8 mouse cellular contexts compared by ENCODE assay signal in genomic region chr13:107645865-107646645, GRCm38 (mm10).
DNase-seq lines count a peak whose midpoint lies in the region; ATAC-seq and TF ChIP-seq lines count a peak whose summit lies in the region.

No protein-coding gene starts in this region.

- peak overlapping the region; percentile 10 for H3K4me3 ChIP-seq in cerebellum, adult 2 months (replicated peaks; ENCODE audit: insufficient read depth, low read depth, low read length)
- peak overlapping the region; percentile 5 for H3K4me3 ChIP-seq in cortical plate, adult 2 months (ENCODE audit: insufficient read depth, low read length)
- peak overlapping the region; percentile 49 for H3K4me3 ChIP-seq in heart, embryonic 13.5 days
- H3K4me3 ChIP-seq in kidney, embryonic 16.5 days (ENCODE audit: low read length), result peak overlapping the region; percentile 43
- peak overlapping the region; percentile 27 for H3K4me3 ChIP-seq in limb, embryonic 14.5 days (replicated peaks; ENCODE audit: low read length)
- peak overlapping the region; percentile 36 for H3K4me3 ChIP-seq in midbrain, embryonic 15.5 days

- TF ChIP-seq CTCF in cerebellum, adult 2 months (IDR thresholded peaks at IDR 0.05; ENCODE audit: borderline replicate concordance, insufficient read depth, low read depth, low read length), result no peak
- no peak for TF ChIP-seq CTCF in cortical plate, adult 2 months (IDR thresholded peaks at IDR 0.05; ENCODE audit: extremely low read depth, insufficient read depth, low read length)

- no peak overlapping the region; the same call in 1 of the 2 replicates for H3K27ac ChIP-seq in cerebellum, adult 2 months (ENCODE audit: insufficient read depth, low read length)
- no peak overlapping the region for H3K27ac ChIP-seq in cortical plate, adult 2 months (ENCODE audit: insufficient read depth, low read length)
- no peak overlapping the region for H3K27ac ChIP-seq in heart, embryonic 13.5 days (replicated peaks)
- no peak overlapping the region for H3K27ac ChIP-seq in kidney, embryonic 16.5 days (ENCODE audit: low read length)
- H3K27ac ChIP-seq in limb, embryonic 14.5 days (replicated peaks; ENCODE audit: low read depth, low read length), result no peak overlapping the region
- H3K27ac ChIP-seq in midbrain, embryonic 15.5 days, result peak overlapping the region; percentile 84

- peak overlapping the region; percentile 65 for H3K9ac ChIP-seq in heart, embryonic 13.5 days
- H3K9ac ChIP-seq in kidney, embryonic 16.5 days (replicated peaks; ENCODE audit: low read length), result peak overlapping the region; percentile 57
- no peak overlapping the region for H3K9ac ChIP-seq in limb, embryonic 14.5 days (ENCODE audit: low read depth, low read length, severe bottlenecking)
- peak overlapping the region; percentile 44 for H3K9ac ChIP-seq in midbrain, embryonic 15.5 days

- ATAC-seq in heart, embryonic 13.5 days (ENCODE audit: extremely low read depth, insufficient number of reproducible peaks, low FRiP score, low TSS enrichment), result no peak
- 0 out of 2 replicates have a peak, but pooled peaks have one; percentile 26 for ATAC-seq in kidney, embryonic 16.5 days (ENCODE audit: low FRiP score, low TSS enrichment)
- ATAC-seq in limb, embryonic 14.5 days (ENCODE audit: low FRiP score, low read depth), result no peak
- ATAC-seq in midbrain, embryonic 15.5 days (replicated peaks), result peak; percentile 65

- peak; percentile 24 to 39 for DNase-seq in cerebellum, adult 2 months
- no peak for DNase-seq in cerebellum, adult 11-12 months
- DNase-seq in limb, embryonic 14.5 days (ENCODE audit: low spot score), result no peak
- peak; percentile 16 for DNase-seq in yolk sac, embryonic 10.5 days (ENCODE audit: low spot score)

- no peaks in the 10 kb centered on the region for H3K9me3 ChIP-seq in heart, embryonic 13.5 days
- no peaks in the 10 kb centered on the region for H3K9me3 ChIP-seq in kidney, embryonic 16.5 days (ENCODE audit: low read length)
- no peaks in the 10 kb centered on the region for H3K9me3 ChIP-seq in limb, embryonic 14.5 days (ENCODE audit: control insufficient read depth, low read length)
- no peaks in the 10 kb centered on the region for H3K9me3 ChIP-seq in midbrain, embryonic 15.5 days

- peak overlapping the region; percentile 73 for H3K4me2 ChIP-seq in heart, embryonic 13.5 days
- peak overlapping the region; percentile 62 for H3K4me2 ChIP-seq in kidney, embryonic 16.5 days (replicated peaks; ENCODE audit: low read depth, low read length)
- H3K4me2 ChIP-seq in limb, embryonic 14.5 days (replicated peaks; ENCODE audit: low read depth, low read length, severe bottlenecking), result peak overlapping the region; percentile 50
- peak overlapping the region; percentile 59 for H3K4me2 ChIP-seq in midbrain, embryonic 15.5 days

- no peaks in the 10 kb centered on the region for H3K36me3 ChIP-seq in heart, embryonic 13.5 days
- H3K36me3 ChIP-seq in kidney, embryonic 16.5 days (ENCODE audit: insufficient read depth, low read length), result no peaks in the 10 kb centered on the region
- H3K36me3 ChIP-seq in limb, embryonic 14.5 days (ENCODE audit: control insufficient read depth, insufficient read depth, low read length), result no peaks in the 10 kb centered on the region
- no peaks in the 10 kb centered on the region for H3K36me3 ChIP-seq in midbrain, embryonic 15.5 days (replicated peaks)

- 11% methylated on average over 27 of the region's 27 CpGs for WGBS in cerebellum, adult 2 months
- 5% methylated on average over 27 of the region's 27 CpGs for WGBS in heart, embryonic 13.5 days
- WGBS in kidney, embryonic 16.5 days, result 6% methylated on average over 27 of the region's 27 CpGs
- 4% methylated on average over 27 of the region's 27 CpGs for WGBS in limb, embryonic 14.5 days
- WGBS in midbrain, embryonic 15.5 days, result under 1% methylated on average over 27 of the region's 27 CpGs

- TF ChIP-seq POLR2A in cerebellum, adult 2 months (IDR thresholded peaks at IDR 0.05; ENCODE audit: borderline replicate concordance, insufficient read depth, low read length), result no peak
- no peak for TF ChIP-seq POLR2A in cortical plate, adult 2 months (IDR thresholded peaks at IDR 0.05; ENCODE audit: extremely low read depth, insufficient read depth, low read length)
- no peak for TF ChIP-seq POLR2A in limb, embryonic 14.5 days (IDR thresholded peaks at IDR 0.05; ENCODE audit: borderline replicate concordance, extremely low read depth, insufficient read depth, insufficient read length)

- peaks cover 4% of the 10 kb centered on the region; the same call in 1 of the 2 replicates for H3K27me3 ChIP-seq in cerebellum, adult 2 months (ENCODE audit: control insufficient read depth, insufficient read depth, low read length)
- peaks cover 55% of the 10 kb centered on the region for H3K27me3 ChIP-seq in heart, embryonic 13.5 days (replicated peaks)
- peaks cover 12% of the 10 kb centered on the region for H3K27me3 ChIP-seq in kidney, embryonic 16.5 days (ENCODE audit: insufficient read depth, low read length)
- peaks cover 32% of the 10 kb centered on the region for H3K27me3 ChIP-seq in limb, embryonic 14.5 days (ENCODE audit: control insufficient read depth, insufficient read depth, low read length)
- no peaks in the 10 kb centered on the region for H3K27me3 ChIP-seq in midbrain, embryonic 15.5 days (replicated peaks)

- no peaks in the 10 kb centered on the region for H3K4me1 ChIP-seq in cerebellum, adult 2 months (ENCODE audit: control insufficient read depth, insufficient read depth, low read length)
- no peaks in the 10 kb centered on the region; the same call in 1 of the 2 replicates for H3K4me1 ChIP-seq in cortical plate, adult 2 months (ENCODE audit: control insufficient read depth, insufficient read depth, low read length)
- H3K4me1 ChIP-seq in heart, embryonic 13.5 days, result peaks cover 26% of the 10 kb centered on the region
- peaks cover 12% of the 10 kb centered on the region for H3K4me1 ChIP-seq in kidney, embryonic 16.5 days (ENCODE audit: insufficient read depth, low read length)
- H3K4me1 ChIP-seq in limb, embryonic 14.5 days (ENCODE audit: control insufficient read depth, insufficient read depth, low read length), result peaks cover 14% of the 10 kb centered on the region; the same call in 1 of the 2 replicates
- H3K4me1 ChIP-seq in midbrain, embryonic 15.5 days, result peaks cover 30% of the 10 kb centered on the region; the same call in 1 of the 2 replicates

Comparison
In these comparisons a context has a peak if more than half of its experiments do, and no peak if none do; other contexts are left out.
1. DNase-seq: peak in cerebellum, adult 2 months (2 of 2) and yolk sac, embryonic 10.5 days (single experiment); none in cerebellum, adult 11-12 months (single experiment) and limb, embryonic 14.5 days (single experiment).
2. ATAC-seq: peak in kidney, embryonic 16.5 days (single experiment) and midbrain, embryonic 15.5 days (single experiment); none in heart, embryonic 13.5 days (single experiment) and limb, embryonic 14.5 days (single experiment).
3. Peak in every context shown above with its lines, with median percentiles within 50 percentile points of each other: H3K4me3 ChIP-seq and H3K4me2 ChIP-seq.